Mouse (Mus musculus): Measurements from ENCODE around the gene Ralgapa2. TPM values are rescaled to one million over a fixed set of nuclear protein-coding genes. Genes with fewer than 3 reads are reported as not detected.
A peak's percentile ranks its signal among the peaks of the same experiment; 100 is the strongest.

The Ralgapa2 gene
- total and polyA plus RNA-seq, 2 experiments from 2014 or later, result 7.6 to 21.7 TPM

DNA sequence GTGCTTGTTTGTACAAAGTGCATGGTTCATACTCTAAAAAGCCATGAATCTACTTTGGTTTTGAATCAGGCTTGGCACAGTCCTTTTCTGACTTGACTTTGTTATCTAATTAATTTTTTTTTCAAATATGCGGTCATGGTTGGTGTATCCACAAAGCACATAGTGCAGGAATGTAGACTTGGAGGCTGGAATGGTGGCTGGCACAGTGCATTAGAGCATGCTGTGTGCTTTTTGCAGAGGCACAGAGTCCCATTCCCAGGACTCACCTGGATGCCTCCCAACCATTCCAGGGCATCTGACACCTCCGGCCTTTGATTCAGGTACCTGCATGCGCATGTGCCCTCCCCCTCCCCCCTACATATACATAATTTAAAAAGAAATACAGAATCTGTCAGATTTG, 20.3 kb upstream of the Ralgapa2 start:
- 0 out of 2 replicates have a peak overlapping the region, but pooled peaks have one; percentile 62 for H3K27ac ChIP-seq (ENCODE audit: low read depth)

GRCm38 (mm10) chr2:146525483-146525882, 13.3 kb upstream of the Ralgapa2 start:
- H3K9me3 ChIP-seq (replicated peaks; ENCODE audit: control insufficient read depth, low read length), result no peaks in the 10 kb centered on the region
- TF ChIP-seq CTCF (IDR thresholded peaks at IDR 0.05; ENCODE audit: low read depth), result no peak
- TF ChIP-seq EP300 (IDR thresholded peaks at IDR 0.05; ENCODE audit: low read depth), result no peak
- no peaks in the 10 kb centered on the region for H3K4me1 ChIP-seq (ENCODE audit: control insufficient read depth, insufficient read depth)
- 28% methylated on average over 2 of the region's 2 CpGs for WGBS
- H3K36me3 ChIP-seq (replicated peaks; ENCODE audit: control insufficient read depth, insufficient read depth, low read length), result no peaks in the 10 kb centered on the region
- no peaks in the 10 kb centered on the region for H3K27me3 ChIP-seq (ENCODE audit: control insufficient read depth, insufficient read depth, low read length)
- H3K9ac ChIP-seq (replicated peaks; ENCODE audit: low read depth, low read length), result no peak overlapping the region
- no peak overlapping the region for H3K4me2 ChIP-seq (ENCODE audit: low read depth, low read length)
- ATAC-seq (ENCODE audit: insufficient read depth, low read depth) (no peak), DNase-seq (ENCODE audit: low spot score) (no peak)
- H3K4me3 ChIP-seq (ENCODE audit: low read depth, low read length), result no peak overlapping the region
- no peak overlapping the region for H3K27ac ChIP-seq (ENCODE audit: low read depth)

More for the DNA sequence above, 20.3 kb upstream of the Ralgapa2 start:
- no peaks in the 10 kb centered on the region for H3K9me3 ChIP-seq (replicated peaks; ENCODE audit: control insufficient read depth, low read length)
- H3K27me3 ChIP-seq (ENCODE audit: control insufficient read depth, insufficient read depth, low read length), result no peaks in the 10 kb centered on the region
- no peaks in the 10 kb centered on the region for H3K36me3 ChIP-seq (replicated peaks; ENCODE audit: control insufficient read depth, insufficient read depth, low read length)
- H3K4me1 ChIP-seq (ENCODE audit: control insufficient read depth, insufficient read depth), result peaks cover 22% of the 10 kb centered on the region
- TF ChIP-seq CTCF (IDR thresholded peaks at IDR 0.05; ENCODE audit: low read depth) (no peak), EP300 (IDR thresholded peaks at IDR 0.05; ENCODE audit: low read depth) (no peak)
- 75% methylated on average over 3 of the region's 3 CpGs for WGBS
- no peak overlapping the region for H3K9ac ChIP-seq (replicated peaks; ENCODE audit: low read depth, low read length)
- DNase-seq (ENCODE audit: low spot score), result no peak
- H3K4me2 ChIP-seq (ENCODE audit: low read depth, low read length), result no peak overlapping the region
- no peak overlapping the region for H3K4me3 ChIP-seq (ENCODE audit: low read depth, low read length)
- no peak; the same call in 1 of the 2 replicates for ATAC-seq (ENCODE audit: insufficient read depth, low read depth)

DNA sequence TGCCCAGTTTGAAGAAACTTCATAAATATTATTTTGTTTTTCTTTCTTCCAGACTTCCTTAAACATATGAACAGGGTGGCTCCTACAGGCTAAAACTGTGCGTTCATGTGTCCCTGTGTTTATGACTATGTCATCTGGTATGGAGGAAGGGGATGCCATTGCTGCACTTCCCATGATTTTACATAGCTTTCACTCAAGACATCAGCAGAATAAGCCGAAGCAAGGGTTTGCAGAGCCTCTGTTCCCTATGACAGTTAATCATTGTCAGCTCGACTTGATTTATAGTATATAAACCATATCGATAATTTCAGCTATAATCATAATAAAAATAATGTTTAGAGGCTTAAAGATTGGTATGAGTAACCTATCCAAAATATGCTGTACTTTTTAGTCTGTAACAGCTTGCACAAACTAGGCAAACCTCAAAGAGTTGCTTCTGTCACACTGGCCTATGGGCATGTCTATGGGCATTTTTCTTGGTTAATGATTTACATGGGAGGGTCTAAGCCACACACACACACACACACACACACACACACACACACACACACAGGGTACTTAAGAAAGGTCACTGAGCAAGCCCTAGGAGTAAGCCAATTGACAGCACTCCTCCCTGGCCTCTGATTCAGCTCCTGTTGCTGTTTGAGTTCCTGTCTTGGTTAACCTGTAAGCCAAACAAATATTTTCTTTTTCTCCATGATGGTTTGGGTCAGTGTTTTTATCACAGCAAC, 12.7 kb upstream of the Ralgapa2 start:
- DNase-seq (ENCODE audit: low spot score) (no peak), ATAC-seq (ENCODE audit: insufficient read depth, low read depth) (no peak)
- 72% methylated on average over 4 of the region's 4 CpGs for WGBS
- H3K36me3 ChIP-seq (replicated peaks; ENCODE audit: control insufficient read depth, insufficient read depth, low read length), result no peaks in the 10 kb centered on the region
- H3K27me3 ChIP-seq (ENCODE audit: control insufficient read depth, insufficient read depth, low read length), result no peaks in the 10 kb centered on the region
- no peak overlapping the region for H3K9ac ChIP-seq (replicated peaks; ENCODE audit: low read depth, low read length)
- H3K4me1 ChIP-seq (ENCODE audit: control insufficient read depth, insufficient read depth), result no peaks in the 10 kb centered on the region
- no peak overlapping the region for H3K4me3 ChIP-seq (ENCODE audit: low read depth, low read length)
- H3K9me3 ChIP-seq (replicated peaks; ENCODE audit: control insufficient read depth, low read length), result no peaks in the 10 kb centered on the region
- H3K27ac ChIP-seq (ENCODE audit: low read depth), result no peak overlapping the region
- H3K4me2 ChIP-seq (ENCODE audit: low read depth, low read length), result no peak overlapping the region
- no peak for TF ChIP-seq EP300 (IDR thresholded peaks at IDR 0.05; ENCODE audit: low read depth)
- no peak for TF ChIP-seq CTCF (IDR thresholded peaks at IDR 0.05; ENCODE audit: low read depth)

GRCm38 (mm10) chr2:146516894-146517293, 4.8 kb upstream of the Ralgapa2 start:
- H3K27ac ChIP-seq (ENCODE audit: low read depth), result no peak overlapping the region
- TF ChIP-seq EP300 (IDR thresholded peaks at IDR 0.05; ENCODE audit: low read depth), result no peak
- no peak for TF ChIP-seq CTCF (IDR thresholded peaks at IDR 0.05; ENCODE audit: low read depth)
- H3K36me3 ChIP-seq (replicated peaks; ENCODE audit: control insufficient read depth, insufficient read depth, low read length), result no peaks in the 10 kb centered on the region
- H3K4me3 ChIP-seq (ENCODE audit: low read depth, low read length), result no peak overlapping the region
- H3K4me2 ChIP-seq (ENCODE audit: low read depth, low read length), result no peak overlapping the region
- ATAC-seq (ENCODE audit: insufficient read depth, low read depth), result no peak
- peaks cover 7% of the 10 kb centered on the region; the same call in 1 of the 2 replicates for H3K4me1 ChIP-seq (ENCODE audit: control insufficient read depth, insufficient read depth)
- H3K9me3 ChIP-seq (replicated peaks; ENCODE audit: control insufficient read depth, low read length), result no peaks in the 10 kb centered on the region
- 80% methylated on average over 2 of the region's 2 CpGs for WGBS
- H3K27me3 ChIP-seq (ENCODE audit: control insufficient read depth, insufficient read depth, low read length), result no peaks in the 10 kb centered on the region
- no peak overlapping the region for H3K9ac ChIP-seq (replicated peaks; ENCODE audit: low read depth, low read length)
- DNase-seq (ENCODE audit: low spot score), result no peak

DNA sequence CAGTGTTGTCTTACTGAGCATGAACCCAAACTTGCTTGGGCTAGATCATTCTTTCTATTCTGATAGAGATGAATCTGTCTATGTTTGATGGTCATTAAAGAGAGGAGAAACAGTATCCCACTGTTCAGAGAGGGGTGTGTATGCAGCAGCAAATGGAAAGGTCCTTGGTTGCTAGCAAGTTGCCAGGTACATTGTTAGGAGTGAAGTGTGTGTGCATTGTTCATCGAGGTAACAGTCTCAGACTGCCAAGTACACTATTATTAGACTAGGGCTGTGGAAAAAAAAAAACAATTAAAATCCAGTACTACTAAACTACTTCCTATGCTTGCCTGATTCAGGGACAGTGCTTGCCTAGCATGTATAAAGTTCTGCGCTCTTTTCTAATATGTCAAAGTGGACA, 2.9 kb upstream of the Ralgapa2 start:
- Histone ChIP-seq H3K36me3 (replicated peaks; ENCODE audit: control insufficient read depth, insufficient read depth, low read length) (no peaks in the 10 kb centered on the region), H3K9me3 (replicated peaks; ENCODE audit: control insufficient read depth, low read length) (no peaks in the 10 kb centered on the region), H3K27ac (ENCODE audit: low read depth) (no peak overlapping the region), H3K4me3 (ENCODE audit: low read depth, low read length) (no peak overlapping the region), H3K4me1 (ENCODE audit: control insufficient read depth, insufficient read depth) (peaks cover 15% of the 10 kb centered on the region), H3K9ac (replicated peaks; ENCODE audit: low read depth, low read length) (no peak overlapping the region), H3K27me3 (ENCODE audit: control insufficient read depth, insufficient read depth, low read length) (no peaks in the 10 kb centered on the region), H3K4me2 (ENCODE audit: low read depth, low read length) (no peak overlapping the region)
- TF ChIP-seq EP300 (IDR thresholded peaks at IDR 0.05; ENCODE audit: low read depth) (no peak), CTCF (IDR thresholded peaks at IDR 0.05; ENCODE audit: low read depth) (no peak)
- ATAC-seq (ENCODE audit: insufficient read depth, low read depth) (no peak), DNase-seq (ENCODE audit: low spot score) (no peak)
- 43% methylated on average over 2 of the region's 2 CpGs for WGBS

- ATAC-seq (ENCODE audit: insufficient read depth, low read depth), result no peak
- WGBS, result 45% methylated on average over 2 of the region's 2 CpGs
Measured at GRCm38 (mm10) chr2:146512581-146512920, 407 bp upstream of the Ralgapa2 start.

More at GRCm38 (mm10) chr2:146512581-146512920, 407 bp upstream of the Ralgapa2 start:
- no peak overlapping the region for H3K27ac ChIP-seq (ENCODE audit: low read depth)
- no peak overlapping the region for H3K4me3 ChIP-seq (ENCODE audit: low read depth, low read length)
- no peaks in the 10 kb centered on the region for H3K36me3 ChIP-seq (replicated peaks; ENCODE audit: control insufficient read depth, insufficient read depth, low read length)
- peak overlapping the region; percentile 39 for H3K4me2 ChIP-seq (ENCODE audit: low read depth, low read length)
- H3K4me1 ChIP-seq (ENCODE audit: control insufficient read depth, insufficient read depth), result peaks cover 21% of the 10 kb centered on the region
- no peaks in the 10 kb centered on the region for H3K9me3 ChIP-seq (replicated peaks; ENCODE audit: control insufficient read depth, low read length)
- no peak overlapping the region for H3K9ac ChIP-seq (replicated peaks; ENCODE audit: low read depth, low read length)
- TF ChIP-seq EP300 (IDR thresholded peaks at IDR 0.05; ENCODE audit: low read depth), result no peak
- TF ChIP-seq CTCF (IDR thresholded peaks at IDR 0.05; ENCODE audit: low read depth), result no peak
- no peak for DNase-seq (ENCODE audit: low spot score)
- H3K27me3 ChIP-seq (ENCODE audit: control insufficient read depth, insufficient read depth, low read length), result no peaks in the 10 kb centered on the region

Data from heart, postnatal 0 days (tissue).